Comparison of ENCODE assay signal across 8 mouse cellular contexts in the genomic region with DNA sequence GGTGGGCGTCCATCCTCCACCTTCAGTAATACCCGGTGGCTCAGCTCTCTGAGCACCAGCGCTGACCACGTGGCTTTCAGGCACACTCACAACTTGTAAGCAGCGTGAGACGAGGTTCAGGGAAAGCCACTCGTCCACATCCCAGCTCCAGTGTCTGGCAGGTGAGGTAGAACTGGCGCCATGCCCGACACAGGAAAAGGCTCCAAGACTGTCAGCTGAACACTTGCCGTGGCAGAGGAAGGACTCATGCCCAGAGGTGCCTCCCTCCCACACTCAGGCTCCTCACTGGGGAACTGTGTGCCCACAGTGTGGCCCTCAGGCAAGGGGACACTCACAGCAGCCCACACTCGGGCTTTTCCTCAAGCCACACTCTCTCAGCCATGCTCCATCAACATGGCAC. TPM values are rescaled to one million over a fixed set of nuclear protein-coding genes. Genes with fewer than 3 reads are reported as not detected.
DNase-seq lines count a peak whose midpoint lies in the region; ATAC-seq lines count a peak whose summit lies in the region.
"Had no signal": no experiment of that assay in that cellular context is flagged by ENCODE, and none has a peak within 500 bp of the region (broad histone marks: within the 10 kb centered on the region; RNA-seq: fewer than 3 reads in every experiment).

No protein-coding gene starts in this region.

- no peak overlapping the region for H3K4me3 ChIP-seq in heart, embryonic 12.5 days
- no peak overlapping the region for H3K4me3 ChIP-seq in limb, embryonic 12.5 days (replicated peaks)

- DNase-seq in 3134 (ENCODE audit: extremely low read depth, insufficient read length, low spot score): peak; percentile 58
- peak; percentile 20 for DNase-seq in Muller cell, postnatal 12 days (ENCODE audit: inconsistent ontology term)
- no peak for DNase-seq in left cerebral cortex, adult 18-20 months (ENCODE audit: low spot score in 2 of 2)
- DNase-seq in left cerebral cortex, adult 8-10 months (ENCODE audit: low spot score in 2 of 2): no peak

- H3K9ac ChIP-seq in heart, embryonic 12.5 days: peak overlapping the region; percentile 5
- no peak overlapping the region for H3K9ac ChIP-seq in limb, embryonic 12.5 days (replicated peaks)

- H3K9me3 ChIP-seq in heart, embryonic 12.5 days (replicated peaks): no peaks in the 10 kb centered on the region
- no peaks in the 10 kb centered on the region for H3K9me3 ChIP-seq in limb, embryonic 12.5 days

- peak overlapping the region; percentile 50; the same call in 1 of the 2 replicates for H3K27ac ChIP-seq in heart, embryonic 12.5 days (ENCODE audit: poor library complexity, severe bottlenecking)
- H3K27ac ChIP-seq in limb, embryonic 12.5 days: no peak overlapping the region
- H3K27ac ChIP-seq: macrophage had no signal

- no peaks in the 10 kb centered on the region for H3K27me3 ChIP-seq in heart, embryonic 12.5 days (replicated peaks)
- no peaks in the 10 kb centered on the region for H3K27me3 ChIP-seq in limb, embryonic 12.5 days

- no peak overlapping the region for H3K4me2 ChIP-seq in heart, embryonic 12.5 days
- 0 out of 2 replicates have a peak overlapping the region, but pooled peaks have one; percentile 15 for H3K4me2 ChIP-seq in limb, embryonic 12.5 days

- peaks cover 76% of the 10 kb centered on the region for H3K36me3 ChIP-seq in heart, embryonic 12.5 days
- H3K36me3 ChIP-seq in limb, embryonic 12.5 days: peaks cover 76% of the 10 kb centered on the region

- WGBS in heart, embryonic 12.5 days: 66% methylated on average over 11 of the region's 11 CpGs
- WGBS in limb, embryonic 12.5 days: 73% methylated on average over 11 of the region's 11 CpGs

- H3K4me1 ChIP-seq in heart, embryonic 12.5 days (replicated peaks): peaks cover 94% of the 10 kb centered on the region
- peaks cover 65% of the 10 kb centered on the region for H3K4me1 ChIP-seq in limb, embryonic 12.5 days (replicated peaks)

- ATAC-seq in heart, embryonic 12.5 days (ENCODE audit: insufficient number of reproducible peaks, low FRiP score): no peak
- no peak for ATAC-seq in limb, embryonic 12.5 days (ENCODE audit: insufficient number of reproducible peaks, insufficient read depth, low FRiP score, low TSS enrichment, low read depth)
- ATAC-seq in megakaryocyte-erythroid progenitor cell, adult 5-6 weeks (replicated peaks; ENCODE audit: low FRiP score, low TSS enrichment, poor library complexity, severe bottlenecking): no peak

RNA-seq across cellular contexts. Expression of a gene that starts 7.1 kb away (rescaled TPM):
- 108 and 111 TPM in 2 replicates for polyA plus RNA-seq in heart, embryonic 12.5 days (2016; fragmentation: Nextera tagmentation; extraction: Ambion mirVana)
- polyA plus RNA-seq in limb, embryonic 12.5 days (2016; fragmentation: Nextera tagmentation; extraction: Ambion mirVana): 84.0 and 86.7 TPM in 2 replicates
- 33.3 and 36.1 TPM in 2 replicates for total RNA-seq in megakaryocyte-erythroid progenitor cell, adult 5-6 weeks (2014; fragmentation: Nextera tagmentation)
- total RNA-seq in megakaryocyte-erythroid progenitor cell, adult 5-6 weeks (2017): 38.8 and 45.1 TPM in 2 replicates
- 10 to 100 TPM; 64.6 to 68.6 TPM for total RNA-seq in left cerebral cortex, adult 18-20 months (2021)
- total RNA-seq in left cerebral cortex, adult 8-10 months (2022): 10 to 100 TPM; 53.3 to 58.4 (median 56.9) TPM

RNA-seq across cellular contexts. Expression of a gene that starts 7.2 kb away (rescaled TPM):
- polyA plus RNA-seq in heart, embryonic 12.5 days (2016; fragmentation: Nextera tagmentation; extraction: Ambion mirVana): 57.0 and 63.3 TPM in 2 replicates
- 49.2 and 55.0 TPM in 2 replicates for polyA plus RNA-seq in limb, embryonic 12.5 days (2016; fragmentation: Nextera tagmentation; extraction: Ambion mirVana)
- 39.5 and 50.3 TPM in 2 replicates for total RNA-seq in megakaryocyte-erythroid progenitor cell, adult 5-6 weeks (2014; fragmentation: Nextera tagmentation)
- 16.6 and 17.3 TPM in 2 replicates for total RNA-seq in megakaryocyte-erythroid progenitor cell, adult 5-6 weeks (2017)
- total RNA-seq in left cerebral cortex, adult 18-20 months (2021): 10 to 100 TPM; 86.2 to 93.3 TPM
- total RNA-seq in left cerebral cortex, adult 8-10 months (2022): 10 to 100 TPM; 82.5 to 88.8 (median 85.0) TPM

Comparison
In these comparisons a context has a peak if more than half of its experiments do, and no peak if none do; other contexts are left out.
1. DNase-seq: peak in 3134 (single experiment) and Muller cell, postnatal 12 days (single experiment); none in left cerebral cortex, adult 18-20 months (0 of 2) and left cerebral cortex, adult 8-10 months (0 of 2).